Mouse (Mus musculus): ENCODE measurements at regions not wholly inside any gene's neighbourhood (a gene's known extent, or its start where the extent isn't known, plus 50 kb on each side); places are given as distances from the start of the nearest gene placed in this dataset.
"Not testable (repeated sequence)": the region's sequence is repeated elsewhere in the genome, so short reads cannot be mapped to it uniquely, and the experiment has no call there.

GRCm38 (mm10) chr17:69563165-69563564 is 124.0 kb downstream of the Akain1 start:
- Histone ChIP-seq H3K27ac (no peak overlapping the region), H3K4me3 (replicated peaks; ENCODE audit: low read depth, low read length) (no peak overlapping the region), H3K4me1 (replicated peaks; ENCODE audit: insufficient read depth, low read length) (no peaks in the 10 kb centered on the region), H3K4me2 (ENCODE audit: low read length) (no peak overlapping the region), H3K9me3 (replicated peaks; ENCODE audit: low read length) (no peaks in the 10 kb centered on the region), H3K27me3 (ENCODE audit: insufficient read depth, low read length) (no peaks in the 10 kb centered on the region), H3K36me3 (ENCODE audit: insufficient read depth, low read length) (no peaks in the 10 kb centered on the region), H3K9ac (ENCODE audit: low read depth, low read length) (no peak overlapping the region)
- 16% methylated on average over 4 of the region's 4 CpGs for WGBS
- ATAC-seq (replicated peaks; ENCODE audit: low FRiP score, low read depth) (no peak; the same call in 1 of the 2 replicates), DNase-seq (ENCODE audit: low spot score) (peak; percentile 91)
- peak; percentile 88 for TF ChIP-seq CTCF (IDR thresholded peaks at IDR 0.05; ENCODE audit: low read depth)

- DNase-seq (ENCODE audit: low spot score); H3K9ac ChIP-seq (ENCODE audit: low read depth, low read length); H3K4me1 ChIP-seq (replicated peaks; ENCODE audit: insufficient read depth, low read length); H3K9me3 ChIP-seq (replicated peaks; ENCODE audit: low read length); ATAC-seq (replicated peaks; ENCODE audit: low FRiP score, low read depth); H3K4me3 ChIP-seq (replicated peaks; ENCODE audit: low read depth, low read length); H3K36me3 ChIP-seq (ENCODE audit: insufficient read depth, low read length); H3K27me3 ChIP-seq (ENCODE audit: insufficient read depth, low read length); H3K27ac ChIP-seq; H3K4me2 ChIP-seq (ENCODE audit: low read length): not testable (repeated sequence)
- 51% methylated on average over 8 of the region's 8 CpGs for WGBS
These were observed 132.0 kb downstream of the Akain1 start for GRCm38 (mm10) chr17:69571070-69571669.

GRCm38 (mm10) chr17:69590553-69590952 is 151.4 kb downstream of the Akain1 start:
- Histone ChIP-seq H3K4me3 (replicated peaks; ENCODE audit: low read depth, low read length) (no peak overlapping the region), H3K4me1 (replicated peaks; ENCODE audit: insufficient read depth, low read length) (no peaks in the 10 kb centered on the region), H3K27me3 (ENCODE audit: insufficient read depth, low read length) (no peaks in the 10 kb centered on the region), H3K27ac (no peak overlapping the region), H3K36me3 (ENCODE audit: insufficient read depth, low read length) (no peaks in the 10 kb centered on the region), H3K9me3 (replicated peaks; ENCODE audit: low read length) (no peaks in the 10 kb centered on the region), H3K9ac (ENCODE audit: low read depth, low read length) (no peak overlapping the region), H3K4me2 (ENCODE audit: low read length) (no peak overlapping the region)
- ATAC-seq (replicated peaks; ENCODE audit: low FRiP score, low read depth) (no peak), DNase-seq (ENCODE audit: low spot score) (no peak)
- 67% methylated on average over 4 of the region's 4 CpGs for WGBS
- TF ChIP-seq CTCF (IDR thresholded peaks at IDR 0.05; ENCODE audit: low read depth), result no peak

- H3K9ac ChIP-seq (ENCODE audit: low read depth, low read length), result no peak overlapping the region
- no peak overlapping the region for H3K4me2 ChIP-seq (ENCODE audit: low read length)
- H3K27me3 ChIP-seq (ENCODE audit: insufficient read depth, low read length), result no peaks in the 10 kb centered on the region
- DNase-seq (ENCODE audit: low spot score) (no peak), ATAC-seq (replicated peaks; ENCODE audit: low FRiP score, low read depth) (no peak)
- no peak overlapping the region for H3K27ac ChIP-seq
- no peak for TF ChIP-seq CTCF (IDR thresholded peaks at IDR 0.05; ENCODE audit: low read depth)
- H3K36me3 ChIP-seq (ENCODE audit: insufficient read depth, low read length), result no peaks in the 10 kb centered on the region
- H3K4me1 ChIP-seq (replicated peaks; ENCODE audit: insufficient read depth, low read length), result no peaks in the 10 kb centered on the region
- H3K4me3 ChIP-seq (replicated peaks; ENCODE audit: low read depth, low read length), result no peak overlapping the region
- WGBS, result 78% methylated on average over 3 of the region's 3 CpGs
- no peaks in the 10 kb centered on the region for H3K9me3 ChIP-seq (replicated peaks; ENCODE audit: low read length)
These were observed 158.7 kb downstream of the Akain1 start for GRCm38 (mm10) chr17:69597773-69598295.

- Histone ChIP-seq H3K27me3 (ENCODE audit: insufficient read depth, low read length) (no peaks in the 10 kb centered on the region), H3K36me3 (ENCODE audit: insufficient read depth, low read length) (no peaks in the 10 kb centered on the region), H3K4me3 (replicated peaks; ENCODE audit: low read depth, low read length) (no peak overlapping the region), H3K9ac (ENCODE audit: low read depth, low read length) (no peak overlapping the region), H3K4me2 (ENCODE audit: low read length) (no peak overlapping the region), H3K9me3 (replicated peaks; ENCODE audit: low read length) (no peaks in the 10 kb centered on the region), H3K27ac (no peak overlapping the region), H3K4me1 (replicated peaks; ENCODE audit: insufficient read depth, low read length) (no peaks in the 10 kb centered on the region)
- no peak for TF ChIP-seq CTCF (IDR thresholded peaks at IDR 0.05; ENCODE audit: low read depth)
- WGBS, result 91% methylated on average over 5 of the region's 5 CpGs
- no peak for ATAC-seq (replicated peaks; ENCODE audit: low FRiP score, low read depth)
- no peak for DNase-seq (ENCODE audit: low spot score)
These were observed 159.3 kb downstream of the Akain1 start for GRCm38 (mm10) chr17:69598461-69598860.

- H3K36me3 ChIP-seq (ENCODE audit: insufficient read depth, low read length), result no peaks in the 10 kb centered on the region
- H3K9ac ChIP-seq (ENCODE audit: low read depth, low read length), result no peak overlapping the region
- no peaks in the 10 kb centered on the region for H3K27me3 ChIP-seq (ENCODE audit: insufficient read depth, low read length)
- ATAC-seq (replicated peaks; ENCODE audit: low FRiP score, low read depth), result no peak
- no peak for TF ChIP-seq CTCF (IDR thresholded peaks at IDR 0.05; ENCODE audit: low read depth)
- H3K4me2 ChIP-seq (ENCODE audit: low read length), result no peak overlapping the region
- no peak overlapping the region for H3K27ac ChIP-seq
- H3K9me3 ChIP-seq (replicated peaks; ENCODE audit: low read length), result no peaks in the 10 kb centered on the region
- DNase-seq (ENCODE audit: low spot score), result no peak
- H3K4me3 ChIP-seq (replicated peaks; ENCODE audit: low read depth, low read length), result no peak overlapping the region
- no peaks in the 10 kb centered on the region for H3K4me1 ChIP-seq (replicated peaks; ENCODE audit: insufficient read depth, low read length)
These were observed 164.5 kb downstream of the Akain1 start for GRCm38 (mm10) chr17:69603596-69603995.

- no peaks in the 10 kb centered on the region for H3K4me1 ChIP-seq (replicated peaks; ENCODE audit: insufficient read depth, low read length)
- peak; percentile 39; the same call in 1 of the 2 replicates for TF ChIP-seq CTCF (IDR thresholded peaks at IDR 0.05; ENCODE audit: low read depth)
- no peaks in the 10 kb centered on the region for H3K9me3 ChIP-seq (replicated peaks; ENCODE audit: low read length)
- ATAC-seq (replicated peaks; ENCODE audit: low FRiP score, low read depth), result no peak
- WGBS, result 73% methylated on average over 6 of the region's 6 CpGs
- H3K27ac ChIP-seq, result no peak overlapping the region
- H3K27me3 ChIP-seq (ENCODE audit: insufficient read depth, low read length), result no peaks in the 10 kb centered on the region
- H3K9ac ChIP-seq (ENCODE audit: low read depth, low read length), result no peak overlapping the region
- no peak overlapping the region for H3K4me2 ChIP-seq (ENCODE audit: low read length)
- DNase-seq (ENCODE audit: low spot score), result no peak
- no peaks in the 10 kb centered on the region for H3K36me3 ChIP-seq (ENCODE audit: insufficient read depth, low read length)
- H3K4me3 ChIP-seq (replicated peaks; ENCODE audit: low read depth, low read length), result no peak overlapping the region
These were observed 165.6 kb downstream of the Akain1 start for GRCm38 (mm10) chr17:69604698-69605097.

Data from kidney, postnatal 0 days (tissue).